Mouse (Mus musculus): Measurements from ENCODE around the gene Ccni.

DNA sequence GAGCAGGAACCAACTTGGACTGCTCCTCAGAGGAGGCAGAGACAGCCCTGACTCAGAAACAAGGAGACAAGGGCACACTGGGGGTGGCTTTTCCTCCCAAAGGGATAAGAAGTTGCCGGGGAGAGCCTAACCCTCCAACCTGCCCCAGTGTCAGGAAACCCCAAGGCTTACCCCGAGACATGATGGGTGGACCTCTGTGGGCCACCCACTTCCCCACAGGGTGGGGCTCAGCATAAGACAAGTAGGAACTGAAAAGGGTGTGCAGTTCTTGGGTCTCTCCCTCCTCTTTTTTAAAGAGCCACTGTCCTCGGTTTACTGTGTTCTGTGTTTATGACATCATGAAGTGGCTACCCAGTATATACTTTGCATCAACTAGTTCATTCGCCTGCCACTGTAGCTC lies 53.8 kb downstream of the Ccni start:
- TF ChIP-seq CTCF (IDR thresholded peaks at IDR 0.05 in 2 of 3, conservative IDR thresholded peaks at IDR 0.05 in 1 of 3; ENCODE audit: control insufficient read depth in 1 of 3, insufficient read depth in 1 of 3, low read depth in 2 of 3, low read length in 3 of 3, poor library complexity in 1 of 3, severe bottlenecking in 1 of 3) (no peak), NRF1 (IDR thresholded peaks at IDR 0.05; ENCODE audit: insufficient read depth, low read depth, low read length, poor library complexity, severe bottlenecking) (no peak), POLR2A (IDR thresholded peaks at IDR 0.05; ENCODE audit: control insufficient read depth in 1 of 2, insufficient read depth in 1 of 2, low read depth in 1 of 2, low read length in 2 of 2, poor library complexity in 1 of 2) (no peak), E2F4 (IDR thresholded peaks at IDR 0.05; ENCODE audit: borderline replicate concordance, low read depth, low read length) (no peak), JUND (IDR thresholded peaks at IDR 0.05; ENCODE audit: low read depth, low read length) (no peak), GATA1 (IDR thresholded peaks at IDR 0.05; ENCODE audit: low read depth, low read length) (no peak)
